Mouse (Mus musculus): ENCODE measurements around the gene Spag9. TPM values are rescaled to one million over a fixed set of nuclear protein-coding genes. Genes with fewer than 3 reads are reported as not detected.

Gene Spag9
- polyA plus RNA-seq, 1 experiment from 2014 or later, result 96.7 TPM

DNA sequence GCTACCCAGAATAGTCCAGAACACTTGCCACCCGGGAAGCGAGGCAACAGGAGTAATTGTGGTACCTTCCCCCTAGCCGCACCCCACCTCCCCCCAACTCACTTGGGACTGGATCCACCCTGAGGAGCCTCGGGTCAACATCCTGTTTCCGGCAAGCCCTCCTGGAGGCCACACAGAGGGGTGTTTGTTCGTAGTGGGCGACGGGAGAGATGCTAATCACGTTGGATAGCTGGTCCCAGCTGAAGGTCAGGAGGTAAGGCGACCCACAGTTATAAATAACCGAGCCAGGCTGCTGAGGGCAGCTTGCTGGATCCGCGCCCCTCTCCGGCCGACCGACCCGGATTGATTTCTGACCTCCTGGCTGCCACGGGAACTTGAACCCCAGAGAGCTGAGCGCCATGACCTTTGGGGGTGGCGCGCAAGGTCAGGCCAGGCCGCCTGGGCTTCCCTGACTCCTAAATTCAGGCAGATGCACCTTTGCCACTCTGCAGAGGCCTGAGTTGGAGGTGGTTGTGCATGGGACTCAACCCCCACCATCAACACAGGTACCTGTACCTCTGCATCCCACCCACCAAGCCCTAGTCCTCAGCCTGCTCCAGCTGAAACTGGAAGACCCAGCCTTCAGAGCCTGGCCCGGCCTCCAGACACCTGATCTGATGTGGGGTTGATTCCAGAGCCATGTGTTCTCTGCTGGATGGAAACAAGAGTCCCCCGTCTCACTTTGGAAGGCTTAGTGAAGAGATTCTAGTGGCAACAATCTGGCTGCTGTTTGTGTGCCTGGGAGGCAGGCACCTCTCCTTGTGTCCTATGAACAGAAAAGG lies 142.7 kb downstream of the Spag9 start:
- no peak overlapping the region for H3K9ac ChIP-seq (replicated peaks)
- ATAC-seq (replicated peaks), result no peak
- no peaks in the 10 kb centered on the region for H3K36me3 ChIP-seq
- H3K4me3 ChIP-seq, result no peak overlapping the region
- no peaks in the 10 kb centered on the region for H3K27me3 ChIP-seq
- no peaks in the 10 kb centered on the region for H3K9me3 ChIP-seq
- WGBS, result 73% methylated on average over 24 of the region's 24 CpGs
- peaks cover 26% of the 10 kb centered on the region for H3K4me1 ChIP-seq
- no peak overlapping the region for H3K4me2 ChIP-seq (replicated peaks)
- H3K27ac ChIP-seq (replicated peaks), result no peak overlapping the region

- Histone ChIP-seq H3K27me3 (no peaks in the 10 kb centered on the region), H3K27ac (replicated peaks) (no peak overlapping the region), H3K4me1 (peaks cover 20% of the 10 kb centered on the region), H3K9me3 (no peaks in the 10 kb centered on the region), H3K4me3 (no peak overlapping the region), H3K9ac (replicated peaks) (no peak overlapping the region), H3K36me3 (no peaks in the 10 kb centered on the region), H3K4me2 (replicated peaks) (no peak overlapping the region)
- 90% methylated on average over 5 of the region's 5 CpGs for WGBS
- no peak for ATAC-seq (replicated peaks)
These were observed 143.3 kb downstream of the Spag9 start for GRCm38 (mm10) chr11:94139232-94139620.

DNA sequence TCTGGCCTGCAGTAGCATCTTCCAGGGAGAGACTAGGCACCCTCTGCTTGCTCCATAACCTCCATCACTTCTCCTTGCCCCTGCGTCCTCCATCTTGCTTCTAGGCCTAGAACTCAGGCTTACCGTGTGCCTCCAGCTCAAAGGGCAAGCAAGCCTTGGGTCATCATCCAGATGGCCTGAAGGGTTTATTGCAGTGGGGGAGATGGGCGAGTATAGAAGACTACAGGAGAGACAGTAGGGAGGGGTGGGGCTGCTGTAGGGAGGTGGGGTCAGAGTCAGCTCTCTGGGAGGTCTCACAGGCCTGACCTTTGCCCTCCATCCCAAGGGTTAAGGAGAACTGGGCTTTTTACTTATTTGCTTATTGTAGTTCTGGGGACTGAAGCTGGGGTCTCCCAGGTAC lies 144.6 kb downstream of the Spag9 start:
- Histone ChIP-seq H3K27me3 (no peaks in the 10 kb centered on the region), H3K27ac (replicated peaks) (no peak overlapping the region), H3K4me1 (peaks cover 23% of the 10 kb centered on the region), H3K4me3 (no peak overlapping the region), H3K9me3 (no peaks in the 10 kb centered on the region), H3K9ac (replicated peaks) (no peak overlapping the region), H3K36me3 (no peaks in the 10 kb centered on the region), H3K4me2 (replicated peaks) (no peak overlapping the region)
- 89% methylated on average over 3 of the region's 3 CpGs for WGBS
- no peak for ATAC-seq (replicated peaks)

GRCm38 (mm10) chr11:94141564-94141963 lies 145.7 kb downstream of the Spag9 start:
- Histone ChIP-seq H3K27ac (replicated peaks) (no peak overlapping the region), H3K27me3 (no peaks in the 10 kb centered on the region), H3K36me3 (no peaks in the 10 kb centered on the region), H3K9ac (replicated peaks) (no peak overlapping the region), H3K4me3 (no peak overlapping the region), H3K4me1 (peaks cover 25% of the 10 kb centered on the region), H3K4me2 (replicated peaks) (no peak overlapping the region), H3K9me3 (no peaks in the 10 kb centered on the region)
- ATAC-seq (replicated peaks), result no peak
- 61% methylated on average over 3 of the region's 3 CpGs for WGBS

- 68% methylated on average over 2 of the region's 2 CpGs for WGBS
- Histone ChIP-seq H3K27me3 (no peaks in the 10 kb centered on the region), H3K4me1 (peaks cover 18% of the 10 kb centered on the region), H3K4me3 (no peak overlapping the region), H3K9me3 (no peaks in the 10 kb centered on the region), H3K27ac (replicated peaks) (no peak overlapping the region), H3K36me3 (no peaks in the 10 kb centered on the region), H3K4me2 (replicated peaks) (no peak overlapping the region), H3K9ac (replicated peaks) (no peak overlapping the region)
- no peak for ATAC-seq (replicated peaks)
These were observed 147.4 kb downstream of the Spag9 start for GRCm38 (mm10) chr11:94143336-94143735.

DNA sequence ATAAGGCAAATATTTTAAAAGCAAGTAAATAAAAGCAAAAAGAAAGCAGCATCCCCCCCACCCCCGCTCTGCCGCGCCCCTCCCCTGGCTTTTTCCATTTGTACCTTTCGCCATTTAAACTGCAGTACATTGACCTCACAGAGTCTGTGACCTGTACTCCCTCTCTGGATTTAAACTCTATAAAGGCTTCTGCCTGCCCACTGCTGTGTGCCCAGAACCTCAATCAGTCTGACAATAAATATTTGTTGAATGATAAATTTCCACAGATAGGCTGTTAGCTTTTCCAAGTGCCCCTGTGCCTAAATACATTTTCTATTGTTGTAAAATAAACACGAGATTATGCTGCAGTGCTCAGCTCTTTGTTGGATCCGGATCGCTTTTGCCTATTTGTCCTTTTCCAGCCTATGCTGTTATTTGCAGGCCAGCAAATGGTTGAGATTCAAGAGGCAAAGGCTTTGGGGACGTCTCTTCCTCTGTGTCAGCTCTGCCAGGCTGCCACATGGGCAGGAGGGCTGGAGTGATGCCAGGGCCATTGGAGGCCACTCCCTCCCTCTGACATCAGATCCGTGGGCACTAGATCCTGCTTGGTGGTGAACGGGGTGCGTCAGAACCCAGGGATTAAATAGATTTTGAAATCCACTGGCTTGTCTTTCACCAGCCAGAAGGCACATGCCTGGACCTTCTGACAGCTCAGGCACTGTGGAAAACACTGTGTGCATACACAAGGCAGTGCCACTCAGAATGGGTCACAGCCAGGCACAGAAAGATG lies 149.1 kb downstream of the Spag9 start:
- Histone ChIP-seq H3K4me3 (no peak overlapping the region), H3K9me3 (no peaks in the 10 kb centered on the region), H3K36me3 (no peaks in the 10 kb centered on the region), H3K9ac (replicated peaks) (0 out of 2 replicates have a peak overlapping the region, but pooled peaks have one; percentile 1), H3K4me2 (replicated peaks) (no peak overlapping the region), H3K4me1 (peaks cover 31% of the 10 kb centered on the region), H3K27ac (replicated peaks) (peak overlapping the region; percentile 86), H3K27me3 (no peaks in the 10 kb centered on the region)
- 45% methylated on average over 11 of the region's 11 CpGs for WGBS
- ATAC-seq (replicated peaks), result peak; percentile 56; the same call in 1 of the 2 replicates

DNA sequence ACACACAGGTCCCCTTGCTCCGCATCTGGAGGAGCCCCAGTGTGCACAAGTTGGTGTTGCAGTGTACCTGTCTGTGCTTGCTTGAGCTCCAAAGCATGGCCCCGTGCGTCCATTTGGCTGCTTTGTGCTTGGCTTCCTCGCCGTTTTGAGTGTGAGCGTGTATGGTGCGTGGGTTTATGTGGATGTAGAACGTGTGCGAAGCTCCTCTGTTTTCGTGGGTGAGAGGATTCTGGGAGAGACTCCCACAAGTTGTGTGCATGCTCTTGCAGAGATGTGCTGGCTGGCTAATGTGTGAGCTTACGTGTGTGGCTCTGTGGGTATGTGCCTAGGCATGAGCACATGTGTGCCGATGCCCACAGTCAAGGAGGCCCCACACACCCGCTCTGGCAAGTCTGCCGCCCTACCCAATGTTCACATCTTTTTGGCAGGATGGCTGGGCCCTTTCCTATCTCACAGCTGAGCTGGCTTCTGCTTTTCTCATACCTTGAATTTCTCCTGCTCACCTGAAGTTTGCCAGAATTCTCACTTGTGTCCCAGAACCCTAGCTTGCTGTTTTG lies 150.2 kb downstream of the Spag9 start:
- no peak overlapping the region for H3K4me3 ChIP-seq
- H3K27ac ChIP-seq (replicated peaks), result peak overlapping the region; percentile 86
- no peaks in the 10 kb centered on the region for H3K27me3 ChIP-seq
- WGBS, result 91% methylated on average over 14 of the region's 14 CpGs
- H3K4me2 ChIP-seq (replicated peaks), result no peak overlapping the region
- no peaks in the 10 kb centered on the region for H3K36me3 ChIP-seq
- no peak for ATAC-seq (replicated peaks)
- no peak overlapping the region for H3K9ac ChIP-seq (replicated peaks)
- H3K4me1 ChIP-seq, result peaks cover 42% of the 10 kb centered on the region
- H3K9me3 ChIP-seq, result no peaks in the 10 kb centered on the region

DNA sequence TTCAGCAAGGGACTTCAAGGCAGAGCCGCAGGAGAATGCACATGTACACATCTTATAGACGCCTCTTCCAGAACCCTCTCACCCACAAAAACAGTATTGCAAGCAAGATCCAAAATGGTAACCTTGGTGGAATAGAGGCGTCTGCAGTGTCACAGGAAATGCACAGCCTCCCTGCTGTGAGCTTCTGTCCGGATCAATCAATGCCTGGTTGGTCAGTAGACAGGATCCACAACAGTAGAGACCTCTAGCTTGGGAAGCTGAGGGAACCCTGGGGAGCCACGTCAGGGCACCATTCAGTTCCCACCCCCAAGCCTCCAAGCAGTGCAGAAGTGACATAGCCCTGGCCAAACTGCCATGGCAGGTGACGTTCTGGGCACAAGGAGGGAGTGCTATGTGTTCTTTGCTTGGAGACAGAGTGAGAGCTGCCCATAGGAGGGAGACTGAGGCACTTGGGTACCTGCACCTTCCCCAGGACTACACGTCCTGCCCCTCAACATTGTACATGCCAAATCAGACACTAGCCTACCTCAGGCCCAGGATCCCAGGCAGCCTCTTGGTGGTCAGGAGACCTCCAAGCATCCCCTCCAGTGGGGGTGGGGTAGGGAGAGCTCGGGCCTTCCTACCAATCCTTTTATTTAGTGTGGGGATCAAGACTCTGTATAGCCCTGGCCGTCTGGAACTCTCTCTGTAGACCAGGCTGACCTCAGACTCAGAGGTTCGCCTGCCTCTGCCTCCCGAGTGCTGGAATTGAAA lies 151.0 kb downstream of the Spag9 start:
- no peak for ATAC-seq (replicated peaks)
- H3K9me3 ChIP-seq, result no peaks in the 10 kb centered on the region
- H3K27me3 ChIP-seq, result no peaks in the 10 kb centered on the region
- peaks cover 42% of the 10 kb centered on the region for H3K4me1 ChIP-seq
- no peak overlapping the region for H3K4me3 ChIP-seq
- 75% methylated on average over 11 of the region's 11 CpGs for WGBS
- no peak overlapping the region for H3K9ac ChIP-seq (replicated peaks)
- H3K27ac ChIP-seq (replicated peaks), result no peak overlapping the region
- no peak overlapping the region for H3K4me2 ChIP-seq (replicated peaks)
- H3K36me3 ChIP-seq, result no peaks in the 10 kb centered on the region

GRCm38 (mm10) chr11:94148105-94148696 lies 152.3 kb downstream of the Spag9 start:
- Histone ChIP-seq H3K9ac (replicated peaks) (no peak overlapping the region), H3K27ac (replicated peaks) (peak overlapping the region; percentile 85), H3K9me3 (no peaks in the 10 kb centered on the region), H3K36me3 (no peaks in the 10 kb centered on the region), H3K4me3 (no peak overlapping the region), H3K4me2 (replicated peaks) (0 out of 2 replicates have a peak overlapping the region, but pooled peaks have one; percentile 68), H3K27me3 (no peaks in the 10 kb centered on the region), H3K4me1 (peaks cover 42% of the 10 kb centered on the region)
- no peak for ATAC-seq (replicated peaks)
- 48% methylated on average over 12 of the region's 12 CpGs for WGBS

- Histone ChIP-seq H3K4me3 (peak overlapping the region; percentile 44), H3K36me3 (no peaks in the 10 kb centered on the region), H3K27me3 (no peaks in the 10 kb centered on the region), H3K4me1 (peaks cover 42% of the 10 kb centered on the region), H3K9ac (replicated peaks) (peak overlapping the region; percentile 67), H3K9me3 (no peaks in the 10 kb centered on the region), H3K4me2 (replicated peaks) (peak overlapping the region; percentile 68), H3K27ac (replicated peaks) (peak overlapping the region; percentile 85)
- peak; percentile 63 for ATAC-seq (replicated peaks)
- under 1% methylated on average over 46 of the region's 46 CpGs for WGBS
These were observed 153.1 kb downstream of the Spag9 start for GRCm38 (mm10) chr11:94148931-94149491.
